Mouse (Mus musculus) embryonic facial prominence, embryonic 11.5 days (tissue): ENCODE measurements around the gene Bud13. TPM values are rescaled to one million over a fixed set of nuclear protein-coding genes. Genes with fewer than 3 reads are reported as not detected.

Source experiments
- ATAC-seq: fragments of 200-750 bp; cut with Nextera tagmentation; replicated peaks from 2 replicates; pipeline ENCODE4 v1.8.0; 2017; ENCODE audit warnings: low read depth; ENCODE audit not compliant: insufficient number of reproducible peaks, low FRiP score, low TSS enrichment
- DNase-seq: peaks from one replicate; pipeline ENCODE4 v3.0.0-alpha.2; 2015; ENCODE audit warnings: low spot score
- H3K27ac ChIP-seq: fragments of 300-500 bp; sonication (generic); replicated peaks from 2 replicates; pipeline ENCODE4 v1.5.1; 2014; ENCODE audit warnings: mild to moderate bottlenecking, low read depth, low read length, control low read depth
- H3K27me3 ChIP-seq: fragments of 300-500 bp; sonication (generic); 2 replicates; pipeline ENCODE4 v1.6.1; 2014; ENCODE audit warnings: mild to moderate bottlenecking, low read length, moderate library complexity, mixed read lengths; ENCODE audit not compliant: control insufficient read depth, insufficient read depth
- H3K36me3 ChIP-seq: fragments of 300-500 bp; sonication (generic); replicated peaks from 2 replicates; pipeline ENCODE4 v1.6.1; 2014; ENCODE audit warnings: low read depth, mild to moderate bottlenecking, low read length, moderate library complexity, mixed read lengths; ENCODE audit not compliant: control insufficient read depth, insufficient read depth
- H3K4me1 ChIP-seq: fragments of 300-500 bp; sonication (generic); 2 replicates; pipeline ENCODE4 v1.6.1; 2014; ENCODE audit warnings: low read length, mixed read lengths; ENCODE audit not compliant: control insufficient read depth, insufficient read depth
- H3K4me2 ChIP-seq: fragments of 300-500 bp; sonication (generic); 2 replicates; pipeline ENCODE4 v1.6.1; 2014; ENCODE audit warnings: low read depth, mild to moderate bottlenecking, control low read depth, low read length, moderate library complexity
- H3K4me3 ChIP-seq: fragments of 300-500 bp; sonication (generic); 2 replicates; pipeline ENCODE4 v1.5.1; 2014; ENCODE audit warnings: low read depth, low read length, control low read depth
- H3K9ac ChIP-seq: fragments of 300-500 bp; sonication (generic); replicated peaks from 2 replicates; pipeline ENCODE4 v1.6.1; 2014; ENCODE audit warnings: mild to moderate bottlenecking, control low read depth, low read length
- H3K9me3 ChIP-seq: fragments of 300-500 bp; sonication (generic); replicated peaks from 2 replicates; pipeline ENCODE4 v1.6.1; 2016; ENCODE audit warnings: mild to moderate bottlenecking, low read length, inconsistent platforms, mixed read lengths; ENCODE audit not compliant: control insufficient read depth
- WGBS: fragments of 180-500 bp; shearing (Covaris S2); extraction: QIAGEN DNeasy Blood & Tissue Kit; methylation state at CpG from one replicate; pipeline ENCODE4 v1.1.7; 2014; 5-methylcytosine and 5-hydroxymethylcytosine counted together
- polyA plus RNA-seq: library from polyadenylated mRNA; unstranded; fragments of >200 nt; fragmentation: Nextera tagmentation; extraction: Ambion mirVana; gene quantifications from 2 replicates; pipeline ENCODE4 v1.2.1, GENCODE M21; 2014

The Bud13 gene
- polyA plus RNA-seq, 1 experiment from 2014 or later: 34.4 TPM

- ATAC-seq (no peak), DNase-seq (no peak)
- H3K27ac ChIP-seq: no peak overlapping the region
- H3K9ac ChIP-seq: no peak overlapping the region
- no peaks in the 10 kb centered on the region for H3K36me3 ChIP-seq
- H3K4me3 ChIP-seq: no peak overlapping the region
- no peaks in the 10 kb centered on the region for H3K9me3 ChIP-seq
- WGBS: 92% methylated on average over 4 of the region's 4 CpGs
- H3K4me2 ChIP-seq: no peak overlapping the region
- no peaks in the 10 kb centered on the region for H3K27me3 ChIP-seq
- H3K4me1 ChIP-seq: no peaks in the 10 kb centered on the region
These were observed 63.3 kb downstream of the Bud13 start for GRCm38 (mm10) chr9:46345887-46346665.

Other genes starting within 250 kb of the Bud13 start
- gene Apoa1, start 54.4 kb upstream of the Bud13 start, polyA plus RNA-seq: 1.2 and 1.9 TPM in 2 replicates
- gene Apoc3, start 47.4 kb upstream of the Bud13 start, polyA plus RNA-seq: not detected in 2 replicates
- gene Apoa4, start 42.3 kb upstream of the Bud13 start, polyA plus RNA-seq: not detected in 2 replicates
- not detected in 2 replicates for gene Apoa5, start 14.4 kb upstream of the Bud13 start, polyA plus RNA-seq
- 65.9 and 67.1 TPM in 2 replicates for gene Zpr1, start 9.9 kb upstream of the Bud13 start, polyA plus RNA-seq
- gene 4931429L15Rik, start 37.0 kb downstream of the Bud13 start, polyA plus RNA-seq: not detected in 2 replicates